In the genomic region with DNA sequence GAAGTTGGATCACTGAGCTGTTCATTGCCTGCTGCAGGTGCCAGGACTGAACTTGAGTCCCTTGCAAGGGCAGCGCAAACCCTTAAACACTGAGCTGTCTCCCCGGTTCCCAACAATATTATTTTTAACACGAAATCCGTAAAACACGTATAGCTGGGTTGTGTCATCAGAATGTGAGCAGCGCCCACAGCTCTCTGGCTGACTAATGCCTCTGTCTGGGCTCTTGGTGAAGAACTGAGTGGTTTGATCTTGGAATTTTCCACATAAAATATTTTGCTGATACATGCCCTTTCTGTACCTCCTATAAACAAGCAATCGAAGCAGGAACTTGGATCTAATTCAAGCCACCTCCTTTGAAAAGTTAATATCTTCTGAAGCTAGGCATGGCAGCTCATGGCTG, we compare ENCODE assay signal across 11 mouse cellular contexts. TPM values are rescaled to one million over a fixed set of nuclear protein-coding genes. Genes with fewer than 3 reads are reported as not detected.
DNase-seq lines count a peak whose midpoint lies in the region; ATAC-seq and TF ChIP-seq lines count a peak whose summit lies in the region.
"Had no signal": no experiment of that assay in that cellular context is flagged by ENCODE, and none has a peak within 500 bp of the region (broad histone marks: within the 10 kb centered on the region; RNA-seq: fewer than 3 reads in every experiment).

No protein-coding gene starts in this region.

- DNase-seq in forebrain, postnatal 0 days, result no peak
- peak; percentile 68 to 70 for DNase-seq in left cerebral cortex, adult 9 months (ENCODE audit: low spot score in 2 of 2)
- DNase-seq in left cerebral cortex, adult 11 months (ENCODE audit: low spot score), result no peak
- DNase-seq in 3T3-L1 (ENCODE audit: low read depth, low spot score), result peak; percentile 94
- DNase-seq in limb, embryonic 14.5 days (ENCODE audit: low spot score), result no peak
- no peak for DNase-seq in urinary bladder, postnatal 4 days (ENCODE audit: low spot score in 2 of 2)

- no peak overlapping the region for H3K9ac ChIP-seq in forebrain, postnatal 0 days
- H3K9ac ChIP-seq in forebrain, embryonic 15.5 days (replicated peaks), result no peak overlapping the region
- no peak overlapping the region for H3K9ac ChIP-seq in limb, embryonic 14.5 days (ENCODE audit: low read depth, low read length, severe bottlenecking)
- H3K9ac ChIP-seq in heart, embryonic 11.5 days (ENCODE audit: low read depth, low read length), result no peak overlapping the region
- H3K9ac ChIP-seq: midbrain, embryonic 12.5 days had no signal

- no peak overlapping the region for H3K4me2 ChIP-seq in forebrain, postnatal 0 days (ENCODE audit: low read depth)
- no peak overlapping the region for H3K4me2 ChIP-seq in forebrain, embryonic 15.5 days (replicated peaks)
- no peak overlapping the region for H3K4me2 ChIP-seq in limb, embryonic 14.5 days (replicated peaks; ENCODE audit: low read depth, low read length, severe bottlenecking)
- H3K4me2 ChIP-seq in heart, embryonic 11.5 days, result no peak overlapping the region
- H3K4me2 ChIP-seq: heart, embryonic 13.5 days; midbrain, embryonic 12.5 days had no signal

- WGBS in forebrain, postnatal 0 days, result 76% methylated on average over 7 of the region's 7 CpGs
- 89% methylated on average over 7 of the region's 7 CpGs for WGBS in forebrain, embryonic 15.5 days
- 44% methylated on average over 7 of the region's 7 CpGs for WGBS in limb, embryonic 14.5 days
- 85% methylated on average over 7 of the region's 7 CpGs for WGBS in heart, embryonic 11.5 days (ENCODE audit: insufficient replicate concordance)

- H3K27ac ChIP-seq in forebrain, postnatal 0 days (ENCODE audit: low read depth, low read length), result peak overlapping the region; percentile 40; the same call in 1 of the 2 replicates
- H3K27ac ChIP-seq in forebrain, embryonic 15.5 days (replicated peaks), result no peak overlapping the region
- H3K27ac ChIP-seq in limb, embryonic 14.5 days (replicated peaks; ENCODE audit: low read depth, low read length), result 0 out of 2 replicates have a peak overlapping the region, but pooled peaks have one; percentile 26
- no peak overlapping the region for H3K27ac ChIP-seq in heart, embryonic 11.5 days (ENCODE audit: low read depth, low read length)
- H3K27ac ChIP-seq: heart, embryonic 13.5 days; midbrain, embryonic 12.5 days had no signal

- TF ChIP-seq CTCF in forebrain, postnatal 0 days (IDR thresholded peaks at IDR 0.05; ENCODE audit: low read depth), result no peak

- H3K27me3 ChIP-seq in forebrain, postnatal 0 days (ENCODE audit: insufficient read depth, low read length), result no peaks in the 10 kb centered on the region
- H3K27me3 ChIP-seq in forebrain, embryonic 15.5 days, result no peaks in the 10 kb centered on the region
- no peaks in the 10 kb centered on the region for H3K27me3 ChIP-seq in limb, embryonic 14.5 days (ENCODE audit: control insufficient read depth, insufficient read depth, low read length)
- H3K27me3 ChIP-seq in heart, embryonic 11.5 days (ENCODE audit: control insufficient read depth, insufficient read depth, low read length), result no peaks in the 10 kb centered on the region
- H3K27me3 ChIP-seq: heart, embryonic 13.5 days; midbrain, embryonic 12.5 days had no signal

- no peak for ATAC-seq in forebrain, postnatal 0 days
- no peak for ATAC-seq in forebrain, embryonic 15.5 days (replicated peaks)
- ATAC-seq in limb, embryonic 14.5 days (ENCODE audit: low FRiP score, low read depth), result no peak
- no peak for ATAC-seq in heart, embryonic 11.5 days (replicated peaks; ENCODE audit: insufficient number of reproducible peaks, low FRiP score, low TSS enrichment)
- ATAC-seq: forebrain, embryonic 14.5 days had no signal

- H3K9me3 ChIP-seq in forebrain, postnatal 0 days (ENCODE audit: low read length), result no peaks in the 10 kb centered on the region
- no peaks in the 10 kb centered on the region for H3K9me3 ChIP-seq in forebrain, embryonic 15.5 days
- H3K9me3 ChIP-seq in limb, embryonic 14.5 days (ENCODE audit: control insufficient read depth, low read length), result no peaks in the 10 kb centered on the region
- H3K9me3 ChIP-seq in heart, embryonic 11.5 days (replicated peaks; ENCODE audit: control insufficient read depth, low read length), result no peaks in the 10 kb centered on the region
- H3K9me3 ChIP-seq: heart, embryonic 13.5 days; midbrain, embryonic 12.5 days had no signal

- H3K4me1 ChIP-seq in forebrain, postnatal 0 days (ENCODE audit: insufficient read depth), result peaks cover 39% of the 10 kb centered on the region
- H3K4me1 ChIP-seq in forebrain, embryonic 15.5 days, result peaks cover 40% of the 10 kb centered on the region
- peaks cover 44% of the 10 kb centered on the region for H3K4me1 ChIP-seq in limb, embryonic 14.5 days (ENCODE audit: control insufficient read depth, insufficient read depth, low read length)
- peaks cover 46% of the 10 kb centered on the region for H3K4me1 ChIP-seq in heart, embryonic 11.5 days (ENCODE audit: control insufficient read depth, insufficient read depth, low read length)

- no peaks in the 10 kb centered on the region for H3K36me3 ChIP-seq in forebrain, postnatal 0 days (ENCODE audit: insufficient read depth)
- no peaks in the 10 kb centered on the region for H3K36me3 ChIP-seq in forebrain, embryonic 15.5 days
- H3K36me3 ChIP-seq in limb, embryonic 14.5 days (ENCODE audit: control insufficient read depth, insufficient read depth, low read length), result no peaks in the 10 kb centered on the region
- no peaks in the 10 kb centered on the region for H3K36me3 ChIP-seq in heart, embryonic 11.5 days (ENCODE audit: control insufficient read depth, insufficient read depth, low read length)
- H3K36me3 ChIP-seq: heart, embryonic 13.5 days; midbrain, embryonic 12.5 days had no signal

- no peak overlapping the region for H3K4me3 ChIP-seq in forebrain, postnatal 0 days (ENCODE audit: low read depth, low read length)
- H3K4me3 ChIP-seq in forebrain, embryonic 15.5 days, result no peak overlapping the region
- no peak overlapping the region for H3K4me3 ChIP-seq in limb, embryonic 14.5 days (replicated peaks; ENCODE audit: low read length)
- H3K4me3 ChIP-seq in heart, embryonic 11.5 days (ENCODE audit: low read depth, low read length), result no peak overlapping the region
- H3K4me3 ChIP-seq: heart, embryonic 13.5 days; midbrain, embryonic 12.5 days had no signal

- TF ChIP-seq POLR2A in limb, embryonic 14.5 days (IDR thresholded peaks at IDR 0.05; ENCODE audit: borderline replicate concordance, extremely low read depth, insufficient read depth, insufficient read length), result no peak

RNA-seq across cellular contexts. Expression of a gene that starts 43.8 kb away (rescaled TPM):
- total RNA-seq in forebrain, postnatal 0 days (2014; rRNA removed), result 79.8 and 98.1 TPM in 2 replicates
- 62.7 and 68.8 TPM in 2 replicates for polyA plus RNA-seq in forebrain, postnatal 0 days (2015; fragmentation: Nextera tagmentation; extraction: Ambion mirVana)
- 66.9 and 67.9 TPM in 2 replicates for polyA plus RNA-seq in forebrain, embryonic 15.5 days (2015; fragmentation: Nextera tagmentation; extraction: Ambion mirVana)
- 152 and 186 TPM in 2 replicates for polyA plus RNA-seq in limb, embryonic 14.5 days (2012; rRNA removed)
- polyA plus RNA-seq in limb, embryonic 14.5 days (2014; fragmentation: Nextera tagmentation; extraction: Ambion mirVana), result 78.4 and 81.1 TPM in 2 replicates
- polyA plus RNA-seq in heart, embryonic 11.5 days (2014; fragmentation: Nextera tagmentation; extraction: Ambion mirVana), result 54.8 and 59.4 TPM in 2 replicates

Comparison
In these comparisons a context has a peak if more than half of its experiments do, and no peak if none do; other contexts are left out.
1. DNase-seq: peak in left cerebral cortex, adult 9 months (2 of 2) and 3T3-L1 (single experiment); none in forebrain, postnatal 0 days (single experiment), left cerebral cortex, adult 11 months (single experiment), limb, embryonic 14.5 days (single experiment) and urinary bladder, postnatal 4 days (0 of 2).
2. H3K27ac ChIP-seq: peak in forebrain, postnatal 0 days (single experiment) and limb, embryonic 14.5 days (single experiment); none in forebrain, embryonic 15.5 days (single experiment) and heart, embryonic 11.5 days (single experiment).